Mouse (Mus musculus) monocyte, adult 2 months (primary cell): Measurements from ENCODE around the gene Pnck.

ENCODE experiments used
- DNase-seq, 2 experiments: peaks; one replicate each; pipeline ENCODE4 v3.0.0; 2022; ENCODE audit warnings: low spot score in 2 of 2, low read depth in 1 of 2

The Pnck gene

DNA sequence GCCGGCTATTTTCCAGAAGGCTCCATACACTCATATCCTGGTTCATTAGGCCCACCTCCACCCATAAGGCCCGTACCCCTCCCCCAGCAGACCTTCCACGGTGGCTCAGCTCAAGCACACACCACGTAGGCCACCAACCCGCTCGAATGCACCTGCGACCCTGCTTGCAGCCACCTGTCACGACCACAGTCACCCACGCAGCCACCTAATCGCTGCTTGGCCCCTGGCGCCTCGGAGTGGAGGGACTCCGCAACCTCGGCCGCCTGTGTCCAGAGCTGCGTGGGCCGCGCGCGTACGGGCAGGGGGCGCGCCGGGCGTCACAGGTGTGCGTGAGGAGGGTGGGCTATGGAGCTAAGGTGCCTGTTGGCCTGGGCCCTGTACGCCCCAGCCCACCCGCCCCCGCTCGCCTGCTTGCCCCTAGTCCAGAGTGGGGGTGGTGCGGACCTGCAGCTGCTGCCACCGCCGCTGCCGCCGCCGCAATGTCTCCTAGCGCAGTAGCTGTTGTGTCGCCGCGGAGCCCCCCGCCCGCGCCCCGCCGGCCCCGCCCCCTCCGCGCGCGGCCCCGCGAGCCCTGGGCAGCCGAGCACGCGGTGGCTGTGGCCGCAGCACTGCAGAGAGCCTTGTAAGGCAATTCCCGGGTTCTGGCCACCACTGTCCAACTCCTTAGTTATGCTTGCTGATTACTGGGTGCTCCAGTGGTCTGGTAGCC, at the start of gene Pnck:
TSS of gene Pnck (minus strand) at position 543 of the 709 bp plus-strand sequence.
- no peak for DNase-seq

DNA sequence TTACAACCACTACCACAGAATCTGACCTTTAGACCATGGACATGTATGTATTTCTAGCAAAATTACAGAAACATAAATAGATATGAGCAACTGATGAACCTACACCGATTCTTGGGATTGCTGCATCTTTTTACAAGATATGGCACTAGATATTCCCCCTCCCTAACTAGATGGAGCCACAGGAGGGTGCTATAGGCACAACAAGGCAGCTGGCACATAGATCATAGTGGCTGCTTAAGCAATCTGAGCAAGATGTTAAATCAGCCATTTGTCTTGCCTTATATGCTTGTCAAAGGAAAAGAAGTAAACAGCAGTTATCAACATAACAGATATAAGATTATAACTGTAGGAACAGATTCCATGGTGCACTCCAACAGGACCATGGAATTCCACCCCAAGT, 40.6 kb upstream of the Pnck start:
- no peak for DNase-seq

DNA sequence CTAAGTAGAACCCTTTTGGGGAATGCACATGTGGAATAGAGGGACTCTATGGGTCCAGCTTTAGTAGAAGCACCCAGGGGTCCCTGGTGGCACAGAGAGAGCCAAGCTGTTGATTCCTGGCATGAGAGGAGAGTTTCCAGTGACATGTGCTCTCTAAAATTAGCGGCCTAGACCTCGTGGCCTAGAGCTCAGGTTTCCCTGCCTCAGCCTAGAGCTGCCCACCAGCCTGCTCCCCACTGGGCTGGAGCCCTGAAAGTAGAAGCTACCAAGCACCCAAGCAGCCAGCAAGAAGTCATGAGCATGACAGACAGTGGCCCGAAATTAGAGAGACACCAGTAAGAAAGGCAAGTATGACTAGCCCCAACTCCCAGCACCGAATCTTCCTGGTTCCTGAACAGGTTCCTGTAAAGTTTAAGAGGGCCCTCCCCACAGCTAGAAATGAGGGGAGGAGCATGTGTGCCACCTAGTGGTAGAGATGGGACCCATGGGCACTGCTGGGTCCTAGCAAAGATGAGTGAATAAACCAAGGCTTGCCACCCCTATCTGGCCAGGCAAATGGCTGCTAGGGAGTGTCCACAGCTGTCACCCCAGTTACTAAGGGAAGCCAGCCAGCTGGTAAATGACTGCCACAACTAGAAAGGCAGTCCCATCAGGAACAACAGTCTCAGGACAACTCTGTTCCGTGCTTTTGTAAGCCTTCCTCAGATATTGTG, 31.2 kb upstream of the Pnck start:
- DNase-seq: peak; percentile 27

- no peak for DNase-seq
Measured at GRCm38 (mm10) chrX:73685629-73686028, 25.7 kb upstream of the Pnck start.

DNA sequence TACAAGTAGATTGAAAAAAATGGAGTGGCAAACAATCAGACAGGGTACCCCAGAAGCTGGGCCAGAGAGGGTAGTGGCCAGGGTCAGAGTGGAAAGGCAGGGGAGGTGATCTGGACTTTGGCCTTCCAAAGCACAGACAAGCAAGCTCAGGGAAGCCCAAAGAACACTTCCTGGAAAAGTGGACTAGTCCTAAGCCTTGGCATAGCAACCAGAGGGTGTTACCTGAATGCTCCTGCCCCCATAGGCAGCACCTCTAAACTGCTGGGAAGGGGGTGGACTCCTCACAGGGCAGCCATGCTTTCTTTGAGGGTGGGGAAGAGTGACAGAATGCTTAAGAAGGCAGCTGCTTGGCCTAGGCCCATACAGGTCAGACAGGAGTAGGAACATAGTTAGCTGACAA, 25.1 kb upstream of the Pnck start:
- no peak for DNase-seq

DNA sequence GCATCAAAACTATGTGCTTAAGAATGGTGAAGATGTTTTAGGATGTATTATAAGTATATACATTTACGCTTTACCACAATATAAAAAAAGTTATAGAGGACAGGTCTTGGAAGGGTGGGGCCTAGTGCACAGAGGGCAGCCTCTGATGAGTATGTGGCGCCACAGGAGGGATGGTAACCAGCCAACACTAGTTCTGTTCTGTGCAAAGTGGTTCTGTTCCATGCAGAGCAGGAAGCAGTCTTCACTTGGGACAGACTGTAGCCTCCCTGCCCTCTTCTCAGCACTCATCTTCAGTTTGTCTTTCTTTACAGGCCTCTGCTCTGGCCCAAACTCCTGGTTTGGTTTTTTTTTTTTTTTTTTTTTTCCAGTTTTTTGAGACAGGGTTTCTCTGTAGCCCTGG, 24.2 kb upstream of the Pnck start:
- DNase-seq: no peak

DNA sequence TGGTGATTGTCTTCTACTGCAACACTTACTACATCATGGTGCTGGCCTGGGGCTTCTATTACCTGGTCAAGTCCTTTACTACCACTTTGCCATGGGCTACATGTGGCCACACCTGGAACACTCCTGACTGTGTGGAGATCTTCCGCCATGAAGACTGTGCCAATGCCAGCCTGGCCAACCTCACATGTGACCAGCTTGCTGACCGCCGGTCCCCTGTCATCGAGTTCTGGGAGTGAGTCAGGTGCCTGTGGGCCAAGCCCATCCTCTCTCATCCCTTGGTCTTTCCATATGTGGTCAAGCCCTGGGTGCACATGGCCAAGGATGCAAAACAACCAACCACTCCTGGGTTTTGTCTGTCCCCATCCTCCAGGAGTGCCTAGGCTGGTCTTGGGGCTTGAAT, 16.8 kb upstream of the Pnck start:
- no peak for DNase-seq

GRCm38 (mm10) chrX:73675231-73675630, 15.3 kb upstream of the Pnck start:
- no peak for DNase-seq

- DNase-seq: no peak
Measured at GRCm38 (mm10) chrX:73673968-73674661, 14.2 kb upstream of the Pnck start.

DNA sequence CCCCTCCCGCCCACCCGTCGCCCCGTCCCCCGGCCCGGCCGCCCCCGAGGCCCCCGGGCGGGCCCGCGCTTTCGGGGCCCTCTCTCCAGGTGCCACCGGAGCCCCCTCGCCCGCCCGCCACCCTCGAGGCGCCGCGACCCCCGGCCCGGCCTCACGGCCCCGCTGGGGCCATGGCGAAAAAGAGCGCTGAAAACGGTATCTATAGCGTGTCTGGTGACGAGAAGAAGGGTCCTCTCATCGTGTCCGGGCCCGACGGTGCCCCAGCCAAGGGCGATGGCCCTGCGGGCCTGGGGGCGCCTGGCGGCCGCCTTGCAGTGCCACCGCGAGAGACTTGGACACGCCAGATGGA, 13.7 kb upstream of the Pnck start:
- no peak for DNase-seq

DNA sequence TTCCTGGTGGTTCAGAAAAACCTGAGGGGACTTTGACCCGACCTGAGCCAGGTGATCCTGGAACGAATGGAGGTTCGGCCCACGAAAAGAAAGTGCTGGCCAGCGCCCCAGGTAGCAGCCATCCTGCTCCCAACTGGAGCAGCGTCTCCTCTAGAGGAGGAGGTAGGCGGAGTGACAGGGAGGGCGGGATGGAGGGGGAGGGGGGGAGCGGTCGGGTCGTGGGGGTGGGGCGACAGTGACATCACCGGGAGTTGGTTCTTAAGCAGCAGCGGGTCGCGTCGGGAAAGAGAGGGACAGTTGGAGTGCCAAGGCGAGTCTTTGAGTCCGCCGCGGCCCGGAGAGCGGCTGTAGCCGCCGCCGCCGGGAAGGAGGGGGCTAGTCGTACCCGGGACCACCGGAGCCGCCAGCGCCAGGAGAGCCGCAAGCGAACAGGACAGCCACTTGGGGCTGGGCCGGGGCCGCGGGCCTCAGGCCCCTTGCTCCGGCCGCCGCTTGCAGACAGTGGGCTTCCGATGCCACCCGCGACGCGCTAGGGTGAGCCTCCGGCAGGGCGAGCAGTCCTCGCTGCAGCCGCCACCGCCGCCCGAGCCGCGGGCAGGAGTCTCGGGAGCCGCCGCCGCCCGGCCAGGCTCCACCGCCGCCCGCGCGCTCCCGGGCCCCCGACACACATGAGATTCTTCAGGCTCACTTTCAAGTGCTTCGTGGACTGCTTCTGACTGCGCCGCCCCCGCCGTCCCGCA, 13.1 kb upstream of the Pnck start, which contains the start of gene Slc6a8:
TSS of gene Slc6a8 (plus strand) at position 272 of the 740 bp plus-strand sequence.
- DNase-seq: no peak

GRCm38 (mm10) chrX:73672031-73672431, 12.1 kb upstream of the Pnck start:
- no peak for DNase-seq

DNA sequence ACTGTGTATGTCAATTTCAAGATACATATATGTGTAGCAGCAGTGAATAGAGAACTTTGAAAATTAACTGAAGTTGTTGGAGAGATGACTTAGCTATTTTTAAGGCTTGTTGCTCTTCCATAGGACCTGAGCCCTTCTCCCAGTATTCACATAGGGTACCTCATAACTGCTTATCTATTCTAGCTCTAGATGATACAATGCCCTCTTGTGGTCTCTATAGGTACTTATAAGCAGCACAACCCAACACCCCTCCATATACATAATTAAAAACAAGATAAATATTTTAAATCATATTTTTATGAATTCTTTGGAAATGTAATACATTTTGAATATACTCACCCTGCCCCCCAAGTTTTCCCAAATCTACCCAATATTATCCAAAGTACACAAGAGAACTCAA, 3.2 kb upstream of the Pnck start:
- no peak for DNase-seq

DNA sequence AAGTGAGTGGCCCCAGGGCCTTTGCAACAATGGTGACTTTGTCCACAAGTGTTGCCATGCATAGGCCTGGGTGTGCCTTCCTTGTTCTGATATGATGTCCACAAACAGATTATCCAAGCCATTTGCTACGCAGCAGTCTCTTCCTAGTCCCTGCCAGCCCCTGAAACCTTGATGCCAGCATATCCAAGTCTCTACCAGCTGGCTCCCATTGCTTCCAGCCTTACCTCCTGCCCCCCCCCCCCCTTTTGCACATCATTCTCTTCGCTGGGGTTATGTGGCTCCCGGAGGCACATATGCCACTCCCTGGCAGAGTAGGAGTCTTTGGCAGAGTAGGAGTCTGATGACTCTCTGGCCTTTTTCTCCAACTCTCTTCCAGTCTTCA, 358 bp upstream of the Pnck start:
- DNase-seq: no peak

DNA sequence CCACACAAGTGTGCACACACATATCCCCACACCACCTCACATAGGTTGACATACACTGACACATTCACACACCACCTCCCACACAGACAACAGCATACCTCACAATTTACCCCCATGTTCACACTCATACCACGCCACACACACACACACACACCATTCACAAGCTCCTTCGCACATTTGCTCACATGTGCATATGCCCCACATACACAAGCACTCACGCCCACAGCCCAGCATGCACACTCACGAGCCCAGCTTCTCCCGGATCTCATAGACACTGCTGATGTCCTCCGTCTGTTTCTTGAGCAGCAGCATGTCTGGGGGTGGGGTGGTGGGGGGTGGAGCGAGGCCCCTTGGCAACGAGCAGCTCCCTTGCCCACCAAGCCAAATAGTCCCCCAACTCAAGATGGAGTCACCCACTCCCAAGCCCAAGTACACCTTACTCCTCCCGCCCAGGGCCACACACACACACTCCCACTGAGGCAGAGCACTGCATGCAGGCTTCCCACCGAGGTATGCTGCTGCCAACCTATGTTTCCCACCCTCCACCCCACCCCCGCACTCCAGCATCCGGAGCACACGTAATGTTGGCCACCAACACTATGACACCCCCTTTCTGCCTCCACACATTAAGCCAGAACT, 862 bp downstream of the Pnck start:
- no peak for DNase-seq

GRCm38 (mm10) chrX:73658391-73658790, 1.5 kb downstream of the Pnck start:
- no peak for DNase-seq

DNA sequence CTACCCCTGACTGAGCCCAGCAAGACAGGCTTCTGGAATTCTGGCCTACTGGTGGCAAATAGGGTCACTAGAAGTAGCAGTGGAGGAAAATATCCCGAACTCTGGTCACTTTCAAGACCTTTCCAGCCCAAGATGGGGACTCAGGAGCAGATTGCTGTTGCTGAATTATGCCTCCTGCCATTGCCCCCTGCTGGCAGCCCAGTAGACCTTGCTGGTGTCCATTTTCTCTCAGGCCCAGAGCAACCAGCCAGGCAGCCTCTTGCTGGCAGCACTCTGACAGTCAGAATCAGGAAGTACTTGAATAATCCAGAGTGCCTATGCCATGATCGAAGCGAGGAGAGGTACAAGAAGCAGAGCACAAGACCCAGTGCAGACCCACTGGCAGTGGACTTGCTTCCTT, 4.4 kb downstream of the Pnck start:
- no peak for DNase-seq

DNA sequence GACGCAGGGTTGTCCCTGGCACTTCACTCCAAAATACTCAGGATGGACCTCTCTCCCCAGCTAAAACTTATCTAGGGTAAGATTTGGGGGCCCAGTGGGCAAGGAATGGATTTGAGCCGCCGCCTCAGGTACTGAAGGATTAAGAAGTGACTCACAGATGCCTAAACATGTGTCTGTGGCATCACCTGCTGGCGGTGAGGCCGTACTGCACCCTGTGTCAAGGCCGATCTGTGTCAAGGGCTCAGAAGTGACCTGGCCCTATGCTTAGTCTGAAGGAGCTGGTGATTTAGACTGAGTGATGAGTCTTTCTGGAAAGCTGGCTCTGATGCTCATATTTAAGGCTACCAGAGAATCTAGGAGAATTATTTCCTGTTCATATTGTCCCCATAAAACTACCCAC, 5.7 kb downstream of the Pnck start:
- DNase-seq: peak in 1 of 2 experiments; percentile 21

DNA sequence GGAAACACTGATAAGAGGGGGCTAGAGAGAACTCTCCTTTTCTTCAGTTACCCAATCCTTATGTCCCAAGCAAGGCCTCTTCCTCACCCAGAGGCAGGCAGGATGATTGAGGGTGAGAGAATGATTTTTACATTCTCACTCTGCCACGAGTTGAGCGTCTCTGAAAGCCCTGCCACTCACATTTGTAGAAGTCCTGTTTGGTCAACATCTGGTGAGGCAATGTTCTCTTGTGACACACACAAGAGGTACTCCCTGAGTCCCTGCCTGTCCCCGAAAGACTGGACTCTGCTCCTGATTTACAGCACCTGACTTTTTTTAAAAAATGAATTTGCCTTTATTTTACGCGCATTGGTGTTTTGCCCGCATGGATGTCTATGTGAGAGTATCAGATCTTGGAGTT, 6.5 kb downstream of the Pnck start:
- DNase-seq: no peak

GRCm38 (mm10) chrX:73650869-73651268, 9.0 kb downstream of the Pnck start:
- DNase-seq: no peak

GRCm38 (mm10) chrX:73645121-73645520, 14.8 kb downstream of the Pnck start:
- DNase-seq: no peak
